Mouse (Mus musculus) lung, adult 18-20 months (tissue): ENCODE measurements at regions not wholly inside any gene's neighbourhood (a gene's known extent, or its start where the extent isn't known, plus 50 kb on each side); places are given as distances from the start of the nearest gene placed in this dataset.
A peak's percentile ranks its signal among the peaks of the same experiment; 100 is the strongest.

Source experiments
- DNase-seq, 2 experiments: peaks; one replicate each; pipeline ENCODE4 v3.0.0; 2022; ENCODE audit warnings: mixed read lengths in 2 of 2

GRCm38 (mm10) chr1:51697265-51698192 is 218.3 kb downstream of the Myo1b start:
- peak in 1 of 2 experiments; percentile 11 for DNase-seq

GRCm38 (mm10) chr1:51696471-51696870 is 218.2 kb upstream of the Nabp1 start:
- DNase-seq, result no peak

- peak in 1 of 2 experiments; percentile 9 for DNase-seq
Measured at GRCm38 (mm10) chr1:51690878-51691277, 212.7 kb upstream of the Nabp1 start.

DNA sequence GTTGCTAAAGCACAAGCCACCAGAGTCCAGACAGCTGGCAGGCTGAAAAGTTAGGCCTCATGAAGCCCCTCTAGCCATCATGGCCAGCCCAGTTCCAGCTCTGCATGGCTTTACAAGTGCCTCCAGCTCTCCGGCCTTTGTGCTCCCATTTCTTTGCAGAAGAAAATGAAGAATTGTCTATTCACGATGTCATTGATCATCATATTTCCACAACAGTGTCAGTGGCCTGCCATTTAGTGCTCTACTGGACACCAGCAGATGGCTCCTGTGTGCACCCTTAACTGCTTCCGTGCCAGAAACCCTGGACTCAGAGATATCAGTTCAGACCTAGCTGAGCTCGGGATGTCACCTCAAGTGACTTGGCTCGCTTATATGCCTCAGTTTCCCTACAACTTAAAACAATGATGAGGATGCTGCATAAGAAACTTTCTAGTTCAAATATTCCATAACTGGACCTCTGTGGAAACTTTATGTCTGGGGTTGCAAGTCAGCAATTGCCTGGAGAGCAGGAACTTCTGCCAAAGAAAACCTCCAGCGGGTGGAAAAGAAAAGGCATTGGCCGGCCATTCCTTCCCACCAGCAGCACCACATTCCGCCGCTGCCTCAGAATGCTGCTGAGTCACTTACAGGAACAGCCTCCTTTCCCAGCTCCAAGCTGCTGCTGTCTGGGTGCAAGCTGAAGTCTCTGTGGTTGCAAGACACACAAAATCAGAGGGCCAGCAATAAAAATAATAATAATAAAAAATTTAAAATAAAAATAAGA is 211.4 kb upstream of the Nabp1 start:
- DNase-seq, result peak; percentile 36 to 44

DNA sequence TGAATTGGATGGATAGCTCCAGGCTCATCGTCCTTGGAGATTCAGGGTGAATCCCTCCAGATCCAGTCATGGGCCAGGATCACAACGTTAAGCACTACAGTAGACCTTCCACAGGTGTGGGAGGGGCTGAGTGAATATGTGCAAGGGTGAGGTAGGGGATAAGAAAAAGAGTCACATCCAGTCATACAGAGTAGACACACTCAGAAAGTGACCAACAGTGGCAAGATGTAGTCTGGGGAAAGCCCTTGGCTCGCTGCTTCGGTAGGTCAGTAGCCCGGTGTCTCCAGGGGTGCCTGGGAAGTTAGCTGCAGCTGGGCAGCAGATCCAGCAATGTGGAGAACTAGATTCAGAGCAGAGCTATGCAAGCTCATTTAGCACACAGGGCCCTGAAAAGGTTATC is 210.7 kb upstream of the Nabp1 start:
- no peak for DNase-seq

DNA sequence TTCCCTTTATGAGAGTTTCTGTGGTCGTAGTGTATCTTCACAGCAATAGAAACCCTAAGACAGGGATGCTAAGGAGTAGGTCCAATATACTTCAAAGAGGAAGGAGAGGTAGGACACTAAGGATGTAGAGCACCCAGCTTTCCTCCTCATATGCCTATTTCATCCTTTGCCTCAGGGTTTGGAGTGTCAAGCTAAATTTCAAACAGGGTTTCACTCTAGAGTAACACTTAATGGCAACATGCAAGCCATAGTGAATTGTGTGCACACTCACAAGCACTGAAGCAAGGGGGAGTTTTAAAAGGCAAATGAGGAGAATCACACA is 210.0 kb upstream of the Nabp1 start:
- DNase-seq, result no peak

GRCm38 (mm10) chr1:51687484-51688223 is 209.4 kb upstream of the Nabp1 start:
- DNase-seq, result peak in 1 of 2 experiments; percentile 34

- DNase-seq, result no peak
Measured at GRCm38 (mm10) chr1:51686759-51687158, 208.5 kb upstream of the Nabp1 start.

GRCm38 (mm10) chr1:51682273-51682672 is 204.0 kb upstream of the Nabp1 start:
- no peak for DNase-seq

DNA sequence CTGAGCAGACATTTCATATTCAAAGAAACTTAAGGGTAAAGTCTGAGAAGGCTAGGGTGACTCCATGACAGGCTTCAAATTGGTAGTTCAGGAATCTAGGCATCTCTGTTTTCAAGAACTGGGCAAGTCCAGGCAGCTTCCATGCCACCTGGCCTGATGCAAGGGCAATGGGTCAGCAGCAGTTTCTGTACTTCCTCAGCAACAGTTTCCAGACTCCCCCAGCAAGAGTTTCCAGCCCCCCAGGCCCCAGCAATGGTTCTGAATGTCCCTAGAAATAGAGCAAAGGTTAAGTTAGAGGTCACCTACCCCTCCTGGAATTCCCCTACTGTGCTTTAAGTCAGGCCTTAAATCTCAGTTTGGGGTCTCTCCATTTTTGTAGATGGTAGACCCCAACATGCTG is 203.6 kb upstream of the Nabp1 start:
- DNase-seq, result no peak

DNA sequence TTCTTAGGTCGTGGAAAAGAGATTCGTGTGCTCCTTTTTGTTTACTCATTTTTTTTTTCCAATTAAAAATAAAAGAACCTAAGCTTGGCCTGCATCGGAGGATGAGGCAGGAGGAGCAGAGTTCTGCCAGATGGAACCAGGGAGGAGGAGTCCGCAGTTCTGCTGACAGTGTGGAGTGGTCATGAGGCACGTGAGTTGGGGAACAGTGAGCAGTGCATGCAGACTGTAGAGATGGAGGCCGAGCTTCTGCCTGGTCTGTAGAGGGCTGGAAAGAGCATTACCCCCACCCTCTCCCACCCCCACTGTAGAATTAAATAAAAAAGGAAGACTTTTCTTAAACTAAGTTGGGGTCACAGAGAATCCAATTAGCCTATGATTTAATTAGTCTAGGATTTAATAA is 202.5 kb upstream of the Nabp1 start:
- DNase-seq, result no peak

DNA sequence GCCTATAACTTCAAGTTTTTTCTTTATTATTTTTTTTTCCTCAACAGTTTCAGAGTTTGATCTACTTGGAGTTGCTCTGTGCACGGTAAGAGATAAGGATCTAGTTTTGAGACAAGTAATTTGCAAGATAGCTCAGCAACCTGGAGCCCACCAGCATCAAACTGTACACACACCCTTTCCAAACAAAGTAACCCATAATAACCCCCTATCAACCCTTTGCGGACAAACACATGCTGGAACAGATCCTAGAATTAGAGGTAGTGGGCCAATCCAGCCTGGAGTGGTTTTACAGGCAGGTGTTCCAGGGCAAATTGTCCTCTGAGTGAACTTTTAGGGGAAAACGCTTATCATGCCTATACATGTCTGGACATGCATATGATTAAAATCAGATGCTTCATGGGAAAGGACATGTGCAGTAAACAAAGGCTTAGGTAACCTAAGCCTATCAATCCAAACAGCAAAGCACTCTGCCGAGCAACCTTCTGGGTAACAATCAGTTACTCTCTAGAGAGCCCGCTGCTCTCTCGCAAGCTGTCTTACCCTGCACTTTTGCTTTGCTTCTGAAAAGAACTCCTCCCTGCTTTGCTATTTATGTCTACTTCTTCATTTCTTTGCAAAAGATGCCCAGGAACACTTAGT is 200.2 kb upstream of the Nabp1 start:
- DNase-seq, result peak in 1 of 2 experiments; percentile 5

DNA sequence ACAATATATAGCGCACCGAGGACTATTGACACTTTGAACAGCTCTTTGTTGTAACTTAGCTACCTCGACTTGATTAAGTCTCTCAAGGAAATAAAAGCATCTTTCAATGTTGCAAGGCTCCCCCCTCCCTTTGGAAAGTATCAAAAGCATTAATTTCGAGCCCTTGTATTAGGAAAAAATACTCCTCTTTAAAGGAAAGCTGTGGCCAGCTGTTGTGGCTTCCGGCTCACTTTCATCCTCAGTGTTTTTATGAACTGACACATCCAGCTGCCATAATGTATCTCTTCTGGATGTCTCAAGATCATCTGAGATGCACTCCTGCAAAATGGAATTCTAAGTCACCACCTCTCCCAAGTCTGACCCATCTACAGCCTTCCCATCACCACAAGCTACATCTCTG is 199.6 kb upstream of the Nabp1 start:
- peak in 1 of 2 experiments; percentile 16 for DNase-seq

DNA sequence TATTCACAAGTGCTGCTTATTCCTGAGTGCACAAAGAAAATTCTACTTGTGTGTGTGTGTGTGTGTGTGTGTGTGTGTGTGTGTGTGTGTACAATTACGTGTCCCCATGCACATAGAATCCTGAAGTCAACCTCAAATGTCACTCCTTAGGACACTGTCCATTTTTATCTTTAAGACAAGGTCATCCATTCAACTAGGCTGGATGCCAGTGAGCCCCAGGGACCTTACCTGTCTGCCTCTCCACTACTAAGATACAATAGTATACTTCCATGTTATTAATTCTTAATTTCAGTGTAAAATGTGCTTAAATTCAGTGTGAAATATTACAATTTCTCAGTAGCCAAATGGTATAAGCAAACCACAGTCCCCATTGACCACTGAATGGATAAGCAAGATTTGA is 193.5 kb upstream of the Nabp1 start:
- no peak for DNase-seq

DNA sequence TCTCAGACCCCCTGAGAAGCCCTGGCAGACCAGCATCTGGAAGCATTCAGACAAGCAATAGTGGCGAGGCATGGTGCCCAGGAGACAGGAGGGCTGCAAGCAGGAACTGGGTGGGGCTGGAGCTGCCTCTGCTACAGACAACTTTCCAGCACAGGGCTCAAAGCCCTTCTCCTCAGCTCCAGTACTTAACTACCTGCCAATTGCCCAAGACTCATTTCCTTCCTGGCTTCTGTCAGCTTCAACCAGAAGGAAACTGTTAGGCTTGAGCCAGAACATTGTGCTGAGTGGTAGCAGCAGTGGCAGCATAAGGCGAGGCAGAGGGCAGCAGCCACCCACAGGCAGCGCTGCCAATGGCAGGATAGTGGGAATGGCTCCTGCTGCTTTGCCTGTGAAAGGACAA is 193.1 kb upstream of the Nabp1 start:
- DNase-seq, result peak; percentile 30 to 56

DNA sequence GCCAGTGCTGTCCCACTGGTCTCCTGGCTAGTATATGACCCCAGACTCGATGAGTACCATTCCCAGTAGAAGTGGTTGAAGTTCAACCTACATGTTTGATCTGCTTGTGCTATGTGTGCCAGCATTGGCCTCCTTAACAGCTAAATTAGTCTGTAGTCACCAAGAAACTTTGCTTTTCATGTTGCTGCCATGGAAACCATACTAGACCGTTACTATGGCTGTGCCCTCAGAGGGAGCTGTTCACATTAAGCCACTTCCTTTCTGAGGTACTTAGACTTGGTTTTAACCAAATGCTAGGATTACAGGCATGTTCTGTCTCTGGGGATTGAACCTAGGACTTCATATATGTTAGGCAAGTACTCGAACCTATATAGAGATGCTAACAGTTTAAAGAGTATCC is 191.8 kb upstream of the Nabp1 start:
- no peak for DNase-seq

DNA sequence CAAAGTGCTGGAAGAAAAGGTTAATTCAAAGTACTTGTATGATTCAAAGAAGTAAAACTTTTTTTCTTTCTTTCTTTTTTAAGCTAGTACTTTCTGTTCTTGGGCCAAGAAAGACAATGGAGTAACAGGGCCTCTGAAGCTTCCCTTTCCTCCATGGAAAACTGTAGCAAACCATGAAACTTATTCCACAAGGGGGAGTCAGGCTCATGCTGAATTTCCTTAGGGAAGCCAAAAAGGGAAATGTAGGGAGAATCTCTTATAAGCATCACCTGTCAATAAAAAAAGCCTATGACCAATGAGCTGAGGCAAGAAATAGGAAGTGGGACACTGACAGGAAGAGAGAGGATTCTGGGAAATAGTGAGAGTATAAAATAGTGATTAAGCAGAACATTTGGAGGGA is 190.7 kb upstream of the Nabp1 start:
- no peak for DNase-seq

GRCm38 (mm10) chr1:51660531-51660930 is 182.3 kb upstream of the Nabp1 start:
- DNase-seq, result no peak

DNA sequence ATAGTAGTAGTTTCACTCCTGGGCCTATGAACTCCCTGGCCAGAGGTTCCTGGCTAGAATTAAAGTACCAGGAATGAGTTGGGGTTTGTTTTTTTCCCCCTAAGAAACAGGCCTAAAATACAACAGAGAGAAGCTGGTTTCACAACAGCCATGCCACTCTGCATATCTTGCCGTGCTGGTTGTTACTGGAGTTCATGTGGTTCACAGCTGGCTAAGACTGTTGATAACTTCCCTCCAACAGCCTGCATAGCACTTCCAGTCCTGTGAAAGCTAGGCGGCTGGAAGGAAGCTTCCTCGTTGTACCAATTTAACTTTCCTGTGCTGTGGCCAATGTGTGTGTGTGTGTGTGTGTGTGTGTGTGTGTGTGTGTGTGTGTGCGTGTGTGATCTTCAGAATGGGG is 179.0 kb upstream of the Nabp1 start:
- DNase-seq, result no peak

GRCm38 (mm10) chr1:51650653-51650995 is 172.4 kb upstream of the Nabp1 start:
- peak; percentile 10 to 42 for DNase-seq

- DNase-seq, result no peak
Measured at GRCm38 (mm10) chr1:51649963-51650652, 171.9 kb upstream of the Nabp1 start.

DNA sequence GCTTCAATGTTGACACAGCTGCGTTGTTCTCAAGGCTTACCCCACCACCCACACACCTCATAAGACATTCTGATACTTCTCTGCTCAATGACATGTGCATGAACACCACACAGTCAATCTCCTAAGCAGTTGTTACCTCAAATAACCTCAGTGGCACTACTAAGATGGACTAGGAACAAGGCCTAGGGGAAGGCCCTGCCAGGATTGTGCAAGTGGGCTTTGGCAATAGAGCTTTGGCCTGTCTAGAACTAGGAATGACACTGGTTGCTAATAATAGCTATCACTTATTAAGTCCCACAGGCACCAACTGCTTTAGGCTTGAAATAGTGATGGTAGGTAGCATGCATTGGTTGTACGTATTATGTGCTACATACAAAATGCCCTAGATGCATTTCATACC is 169.7 kb upstream of the Nabp1 start:
- peak; percentile 44 to 65 for DNase-seq
